Mouse (Mus musculus) monocyte, adult 2 months (primary cell): ENCODE results near the gene Csad.

Source experiments
- DNase-seq, 2 experiments: peaks; one replicate each; pipeline ENCODE4 v3.0.0; 2022; ENCODE audit warnings: low spot score in 2 of 2, low read depth in 1 of 2

Csad gene

DNA sequence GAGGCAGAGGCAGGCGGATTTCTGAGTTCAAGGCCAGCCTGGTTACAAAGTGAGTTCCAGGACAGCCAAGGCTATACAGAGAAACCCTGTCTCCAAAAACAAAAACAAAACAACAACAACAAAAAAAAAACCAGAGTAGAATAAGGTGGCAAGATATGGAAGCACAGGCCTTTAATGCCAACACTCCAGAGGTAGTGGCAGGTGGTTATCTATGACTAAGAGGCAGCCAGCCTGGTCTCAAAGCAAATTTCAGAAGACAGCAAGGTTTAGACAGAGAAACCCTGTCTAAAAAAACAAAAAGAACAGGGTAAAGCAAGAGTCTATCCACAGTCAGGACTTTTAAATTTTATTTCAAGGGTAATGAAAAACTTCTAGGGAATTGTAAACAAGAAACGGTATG lies 69.8 kb downstream of the Csad start:
- no peak for DNase-seq

DNA sequence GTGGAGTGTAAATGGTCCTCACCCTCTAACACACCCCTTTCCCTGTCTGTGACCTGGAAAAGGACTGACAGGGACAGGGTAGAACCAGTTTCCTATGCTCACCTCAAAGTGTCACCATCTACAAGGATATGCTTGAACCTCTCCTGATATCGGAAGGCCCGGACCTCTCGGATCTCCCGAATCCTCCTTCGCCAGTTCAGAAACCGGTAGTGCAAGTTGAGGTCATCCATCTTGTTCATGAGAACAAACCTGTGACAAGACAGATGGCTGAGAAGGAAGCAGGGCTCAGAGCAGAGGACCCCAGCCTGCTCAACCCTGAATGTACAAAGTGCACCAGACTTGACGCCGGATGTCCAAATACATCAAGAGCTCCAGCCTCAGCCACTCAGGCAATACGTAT lies 71.2 kb downstream of the Csad start:
- DNase-seq = no peak
